11 mouse cellular contexts compared by ENCODE assay signal in the genomic region with DNA sequence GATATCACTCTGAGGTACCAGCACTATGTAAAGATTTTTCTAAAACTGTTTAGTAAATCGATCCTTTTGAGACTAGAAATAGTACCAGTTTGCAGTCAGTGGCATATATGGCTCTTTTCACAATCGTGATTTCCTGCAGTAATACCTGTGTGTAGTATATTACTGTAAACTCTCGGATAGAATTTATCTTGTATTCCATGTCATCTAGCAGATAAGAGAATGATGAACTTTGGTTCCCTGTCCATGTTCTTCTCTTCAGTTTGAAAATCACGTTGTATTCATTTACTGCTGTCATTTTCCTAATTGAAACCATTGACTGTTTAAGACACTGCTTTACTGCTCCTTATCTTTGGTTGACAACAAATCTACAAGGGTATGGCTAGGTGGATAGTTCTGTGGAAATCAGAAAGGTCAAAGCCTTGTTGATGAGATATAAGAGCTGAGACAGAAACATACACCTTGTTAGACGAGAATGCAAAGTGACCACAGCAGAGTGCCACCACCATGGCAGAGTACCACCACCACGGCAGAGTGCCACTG.
DNase-seq lines count a peak whose midpoint lies in the region; ATAC-seq and TF ChIP-seq lines count a peak whose summit lies in the region.
"Had no signal": no experiment of that assay in that cellular context is flagged by ENCODE, and none has a peak within 500 bp of the region (broad histone marks: within the 10 kb centered on the region; RNA-seq: fewer than 3 reads in every experiment).

No protein-coding gene starts in this region.

- H3K4me2 ChIP-seq in hindbrain, embryonic 12.5 days (replicated peaks), result no peak overlapping the region
- no peak overlapping the region for H3K4me2 ChIP-seq in hindbrain, embryonic 11.5 days (replicated peaks; ENCODE audit: low read depth, low read length)
- H3K4me2 ChIP-seq in forebrain, embryonic 16.5 days (ENCODE audit: low read length), result no peak overlapping the region
- no peak overlapping the region for H3K4me2 ChIP-seq in midbrain, embryonic 13.5 days (replicated peaks)
- H3K4me2 ChIP-seq: limb, embryonic 15.5 days had no signal

- no peak for TF ChIP-seq POLR2A in cerebellum, adult 2 months (IDR thresholded peaks at IDR 0.05; ENCODE audit: borderline replicate concordance, insufficient read depth, low read length)

- no peaks in the 10 kb centered on the region for H3K27me3 ChIP-seq in hindbrain, embryonic 12.5 days
- H3K27me3 ChIP-seq in hindbrain, embryonic 11.5 days (ENCODE audit: control insufficient read depth, insufficient read depth, low read length), result no peaks in the 10 kb centered on the region
- no peaks in the 10 kb centered on the region for H3K27me3 ChIP-seq in embryonic facial prominence, embryonic 10.5 days (replicated peaks; ENCODE audit: low read depth, poor library complexity, severe bottlenecking)
- no peaks in the 10 kb centered on the region for H3K27me3 ChIP-seq in forebrain, embryonic 16.5 days (replicated peaks; ENCODE audit: control insufficient read depth, insufficient read depth, low read length)
- H3K27me3 ChIP-seq in midbrain, embryonic 13.5 days, result no peaks in the 10 kb centered on the region
- H3K27me3 ChIP-seq in cerebellum, adult 2 months (ENCODE audit: control insufficient read depth, insufficient read depth, low read length), result no peaks in the 10 kb centered on the region
- H3K27me3 ChIP-seq: limb, embryonic 15.5 days had no signal

- peak; percentile 19; the same call in 1 of the 2 replicates for ATAC-seq in hindbrain, embryonic 12.5 days (ENCODE audit: low FRiP score)
- no peak for ATAC-seq in hindbrain, embryonic 11.5 days (ENCODE audit: low FRiP score)
- ATAC-seq in forebrain, embryonic 16.5 days, result 0 out of 2 replicates have a peak, but pooled peaks have one; percentile 3
- peak; percentile 7; the same call in 1 of the 2 replicates for ATAC-seq in midbrain, embryonic 13.5 days

- no peak overlapping the region for H3K9ac ChIP-seq in hindbrain, embryonic 12.5 days
- no peak overlapping the region for H3K9ac ChIP-seq in hindbrain, embryonic 11.5 days (ENCODE audit: low read depth, low read length)
- no peak overlapping the region for H3K9ac ChIP-seq in forebrain, embryonic 16.5 days (replicated peaks; ENCODE audit: low read depth, low read length)
- H3K9ac ChIP-seq in midbrain, embryonic 13.5 days (replicated peaks), result no peak overlapping the region
- H3K9ac ChIP-seq: limb, embryonic 15.5 days had no signal

- TF ChIP-seq CTCF in cerebellum, adult 2 months (IDR thresholded peaks at IDR 0.05; ENCODE audit: borderline replicate concordance, insufficient read depth, low read depth, low read length), result no peak

- H3K27ac ChIP-seq in hindbrain, embryonic 12.5 days, result peak overlapping the region; percentile 45
- H3K27ac ChIP-seq in hindbrain, embryonic 11.5 days (ENCODE audit: low read depth, low read length), result no peak overlapping the region
- H3K27ac ChIP-seq in embryonic facial prominence, embryonic 10.5 days (replicated peaks), result peak overlapping the region; percentile 40; the same call in 1 of the 2 replicates
- peak overlapping the region; percentile 14 for H3K27ac ChIP-seq in forebrain, embryonic 16.5 days (ENCODE audit: low read length)
- H3K27ac ChIP-seq in midbrain, embryonic 13.5 days, result peak overlapping the region; percentile 0; the same call in 1 of the 2 replicates
- no peak overlapping the region for H3K27ac ChIP-seq in cerebellum, adult 2 months (ENCODE audit: insufficient read depth, low read length)
- H3K27ac ChIP-seq: limb, embryonic 15.5 days; macrophage had no signal

- H3K9me3 ChIP-seq in hindbrain, embryonic 12.5 days (replicated peaks), result no peaks in the 10 kb centered on the region
- no peaks in the 10 kb centered on the region for H3K9me3 ChIP-seq in hindbrain, embryonic 11.5 days (ENCODE audit: control insufficient read depth, low read length)
- no peaks in the 10 kb centered on the region for H3K9me3 ChIP-seq in embryonic facial prominence, embryonic 10.5 days
- H3K9me3 ChIP-seq in forebrain, embryonic 16.5 days (ENCODE audit: control insufficient read depth, low read length), result no peaks in the 10 kb centered on the region
- H3K9me3 ChIP-seq in midbrain, embryonic 13.5 days, result no peaks in the 10 kb centered on the region
- H3K9me3 ChIP-seq: limb, embryonic 15.5 days had no signal

- no peaks in the 10 kb centered on the region for H3K36me3 ChIP-seq in hindbrain, embryonic 12.5 days
- H3K36me3 ChIP-seq in hindbrain, embryonic 11.5 days (ENCODE audit: control insufficient read depth, insufficient read depth, low read length), result no peaks in the 10 kb centered on the region
- no peaks in the 10 kb centered on the region for H3K36me3 ChIP-seq in embryonic facial prominence, embryonic 10.5 days (replicated peaks)
- H3K36me3 ChIP-seq in forebrain, embryonic 16.5 days (ENCODE audit: control insufficient read depth, insufficient read depth), result no peaks in the 10 kb centered on the region
- no peaks in the 10 kb centered on the region for H3K36me3 ChIP-seq in midbrain, embryonic 13.5 days
- H3K36me3 ChIP-seq: limb, embryonic 15.5 days had no signal

- H3K4me1 ChIP-seq in hindbrain, embryonic 12.5 days, result peaks cover 26% of the 10 kb centered on the region
- H3K4me1 ChIP-seq in hindbrain, embryonic 11.5 days (replicated peaks; ENCODE audit: control insufficient read depth, insufficient read depth, low read length), result peaks cover 3% of the 10 kb centered on the region; the same call in 1 of the 2 replicates
- peaks cover 21% of the 10 kb centered on the region for H3K4me1 ChIP-seq in embryonic facial prominence, embryonic 10.5 days
- H3K4me1 ChIP-seq in forebrain, embryonic 16.5 days (replicated peaks; ENCODE audit: control insufficient read depth, insufficient read depth, low read length), result peaks cover 18% of the 10 kb centered on the region
- peaks cover 38% of the 10 kb centered on the region for H3K4me1 ChIP-seq in midbrain, embryonic 13.5 days (replicated peaks)
- H3K4me1 ChIP-seq in cerebellum, adult 2 months (ENCODE audit: control insufficient read depth, insufficient read depth, low read length), result peaks cover 9% of the 10 kb centered on the region

- WGBS in hindbrain, embryonic 12.5 days, result 72% methylated on average over 6 of the region's 6 CpGs
- WGBS in hindbrain, embryonic 11.5 days, result 83% methylated on average over 6 of the region's 6 CpGs
- 82% methylated on average over 6 of the region's 6 CpGs for WGBS in embryonic facial prominence, embryonic 10.5 days
- WGBS in forebrain, embryonic 16.5 days, result 69% methylated on average over 6 of the region's 6 CpGs
- 87% methylated on average over 6 of the region's 6 CpGs for WGBS in midbrain, embryonic 13.5 days
- WGBS in cerebellum, adult 2 months, result 40% methylated on average over 6 of the region's 6 CpGs

- DNase-seq in hindbrain, embryonic 11.5 days (ENCODE audit: low spot score), result no peak
- DNase-seq in embryonic facial prominence, embryonic 10.5 days (ENCODE audit: low spot score), result no peak
- DNase-seq in lung, postnatal 36 days, result no peak
- no peak for DNase-seq in cerebellum, adult 2 months
- no peak for DNase-seq in gastrocnemius, adult 8-10 months (ENCODE audit: low spot score in 2 of 2)
- DNase-seq: right cerebral cortex, postnatal 14 days had no signal

- H3K4me3 ChIP-seq in hindbrain, embryonic 12.5 days, result no peak overlapping the region
- H3K4me3 ChIP-seq in hindbrain, embryonic 11.5 days (ENCODE audit: low read depth, low read length), result no peak overlapping the region
- no peak overlapping the region for H3K4me3 ChIP-seq in embryonic facial prominence, embryonic 10.5 days
- no peak overlapping the region for H3K4me3 ChIP-seq in forebrain, embryonic 16.5 days (replicated peaks; ENCODE audit: low read length)
- no peak overlapping the region for H3K4me3 ChIP-seq in midbrain, embryonic 13.5 days (replicated peaks)
- H3K4me3 ChIP-seq in cerebellum, adult 2 months (replicated peaks; ENCODE audit: insufficient read depth, low read depth, low read length), result no peak overlapping the region
- H3K4me3 ChIP-seq: limb, embryonic 15.5 days had no signal

Comparison
In these comparisons a context has a peak if more than half of its experiments do, and no peak if none do; other contexts are left out.
1. H3K27ac ChIP-seq: peak in hindbrain, embryonic 12.5 days (single experiment), embryonic facial prominence, embryonic 10.5 days (single experiment), forebrain, embryonic 16.5 days (single experiment) and midbrain, embryonic 13.5 days (single experiment); none in hindbrain, embryonic 11.5 days (single experiment) and cerebellum, adult 2 months (single experiment).